Mouse (Mus musculus): ENCODE measurements around the gene Cdh12.
"Not testable (repeated sequence)": the region's sequence is repeated elsewhere in the genome, so short reads cannot be mapped to it uniquely, and the experiment has no call there.

Gene Cdh12

GRCm38 (mm10) chr15:20448861-20449663 is at the start of gene Cdh12:
Gene Cdh12, plus strand, starts transcription at chr15:20449265.
- DNase-seq, result no peak

GRCm38 (mm10) chr15:20403596-20403995 is 45.5 kb upstream of the Cdh12 start:
- no peak for DNase-seq

- no peak for DNase-seq
These were observed 35.7 kb upstream of the Cdh12 start for GRCm38 (mm10) chr15:20413397-20413796.

GRCm38 (mm10) chr15:20436356-20436755 is 12.7 kb upstream of the Cdh12 start:
- DNase-seq, result no peak

- DNase-seq, result no peak
These were observed 1.5 kb downstream of the Cdh12 start for GRCm38 (mm10) chr15:20450558-20450957.

DNA sequence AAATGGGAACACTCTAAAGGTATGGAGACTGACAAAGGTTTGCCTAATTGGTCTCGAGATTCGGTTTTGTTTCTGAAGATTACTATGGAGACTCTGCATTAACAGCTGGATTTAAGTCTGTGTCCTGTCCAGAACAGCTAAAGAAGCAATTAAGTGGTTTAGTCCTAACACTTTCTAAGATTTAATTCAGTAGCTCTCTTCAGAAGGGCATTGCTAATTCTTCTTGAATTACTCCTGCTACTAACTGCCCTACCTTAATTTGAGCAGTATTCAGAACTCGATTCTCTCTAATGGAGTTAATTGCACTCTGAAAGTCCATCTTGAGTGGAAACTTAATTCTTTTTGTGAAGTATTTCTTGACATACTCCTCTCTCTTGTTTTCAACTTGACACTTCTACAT is 9.4 kb downstream of the Cdh12 start:
- DNase-seq, result no peak

DNA sequence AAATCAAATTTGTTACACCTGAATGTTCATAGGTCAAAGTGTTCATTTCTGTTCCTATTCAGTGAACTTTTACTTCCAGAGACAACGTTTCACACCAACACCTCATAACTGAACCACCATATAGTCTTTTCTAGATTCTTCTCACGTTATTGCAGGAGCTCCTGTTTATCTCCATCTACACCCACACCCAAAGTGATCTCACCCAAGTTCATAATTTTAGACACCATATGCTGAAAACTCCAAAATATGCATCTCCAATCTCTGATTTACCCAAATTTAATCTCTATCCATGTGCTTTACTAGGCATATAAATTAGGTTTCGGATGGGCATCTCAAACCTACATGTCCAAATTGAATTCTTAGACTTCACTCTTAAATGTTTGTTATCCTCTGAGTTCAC is 13.4 kb downstream of the Cdh12 start:
- no peak for DNase-seq

DNA sequence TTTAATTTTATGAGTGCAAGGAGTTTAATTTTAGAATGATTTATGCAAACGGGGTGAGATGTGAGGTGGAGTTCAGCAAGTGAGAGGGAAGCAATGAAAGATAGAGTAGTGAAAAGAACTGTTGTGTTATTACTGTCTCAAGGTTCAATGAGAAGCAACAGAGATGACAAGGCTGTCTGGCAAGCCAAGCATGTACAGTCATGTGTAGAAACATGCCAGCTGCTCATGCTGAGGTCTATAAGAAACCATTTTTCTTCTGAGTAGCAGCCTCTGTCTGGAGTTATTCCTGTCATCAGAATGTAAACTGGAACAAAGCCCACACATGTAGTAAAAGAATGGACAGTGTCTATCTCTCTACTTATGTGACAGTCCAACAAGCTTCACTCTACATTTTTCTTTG is 14.5 kb downstream of the Cdh12 start:
- DNase-seq, result no peak

- no peak for DNase-seq
These were observed 101.9 kb downstream of the Cdh12 start for GRCm38 (mm10) chr15:20550979-20551378.

DNA sequence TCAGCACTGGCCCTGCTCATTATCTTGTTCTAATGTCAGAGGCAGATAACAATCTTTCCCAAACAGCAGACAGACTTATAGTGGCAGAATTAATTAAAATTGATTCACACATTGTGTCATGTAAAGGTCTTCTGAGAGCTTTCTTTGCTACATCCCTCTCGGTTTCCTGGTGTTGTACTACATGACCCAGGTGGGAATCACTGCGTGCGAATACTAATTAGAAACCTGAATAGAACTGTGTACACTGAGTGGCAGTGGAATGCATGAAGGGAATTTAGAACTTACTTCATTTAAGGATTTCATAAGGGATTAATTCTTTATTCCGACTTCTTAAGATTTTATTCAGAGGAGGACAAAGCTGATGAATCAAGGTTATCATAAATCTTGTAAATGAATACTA is 121.9 kb downstream of the Cdh12 start:
- DNase-seq, result no peak

- no peak for DNase-seq
These were observed 133.6 kb downstream of the Cdh12 start for GRCm38 (mm10) chr15:20582567-20583075.

DNA sequence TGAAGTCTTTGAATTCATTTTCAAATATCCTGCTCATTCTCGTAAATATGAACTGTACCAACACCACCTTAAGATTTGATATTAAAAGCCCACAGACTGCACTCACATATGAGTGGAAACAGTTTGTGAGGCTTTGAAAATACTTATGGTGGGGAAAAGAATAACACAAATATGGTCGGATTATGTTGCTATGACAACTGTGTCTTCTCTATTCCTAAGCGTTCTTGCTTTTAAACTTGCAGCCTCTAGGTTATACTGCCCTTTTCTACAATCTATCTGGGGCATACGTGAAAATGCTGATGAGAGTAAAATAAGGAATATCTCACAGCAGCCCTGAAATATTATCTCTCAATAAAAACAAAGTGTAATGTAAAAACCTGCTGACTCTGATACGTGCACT is 142.5 kb downstream of the Cdh12 start:
- no peak for DNase-seq

DNA sequence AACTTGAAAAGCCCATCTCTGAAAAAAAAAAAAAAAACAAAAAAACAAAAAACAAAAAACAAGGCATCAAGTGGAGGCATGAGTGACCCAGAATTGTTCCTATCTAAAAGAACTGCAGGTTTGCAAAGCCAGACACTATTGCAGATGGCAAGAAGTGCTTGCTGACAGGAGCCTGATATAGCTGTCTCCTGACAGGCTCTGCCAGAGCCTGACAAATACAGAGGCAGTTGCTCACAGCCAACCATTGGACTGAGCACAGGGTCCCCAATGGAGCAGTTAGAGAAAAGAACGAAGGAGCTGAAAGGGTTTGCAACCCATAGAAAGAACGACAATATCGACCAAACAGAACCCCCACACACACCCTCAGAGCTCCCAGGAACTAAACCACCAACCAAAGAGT is 156.7 kb downstream of the Cdh12 start:
- DNase-seq, result not testable (repeated sequence)

DNA sequence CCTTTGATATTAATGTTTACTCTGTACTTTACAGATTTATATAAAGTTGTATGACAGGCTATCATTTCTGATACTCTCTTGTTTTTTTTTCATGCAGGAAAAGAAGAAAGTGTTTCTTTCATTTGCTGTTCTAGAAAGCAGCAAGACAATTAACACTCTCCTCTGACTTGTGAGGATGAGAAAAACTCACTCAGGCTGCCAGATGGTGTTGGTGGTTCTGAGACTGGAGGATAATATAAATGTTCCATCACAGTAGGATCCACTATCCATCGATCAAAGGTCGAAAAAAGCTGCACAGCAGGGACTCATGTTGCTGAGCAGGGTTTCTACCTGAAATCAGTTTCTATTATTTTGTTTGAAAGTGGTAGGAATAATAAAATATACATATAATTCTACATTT is 185.5 kb downstream of the Cdh12 start:
- no peak for DNase-seq

DNA sequence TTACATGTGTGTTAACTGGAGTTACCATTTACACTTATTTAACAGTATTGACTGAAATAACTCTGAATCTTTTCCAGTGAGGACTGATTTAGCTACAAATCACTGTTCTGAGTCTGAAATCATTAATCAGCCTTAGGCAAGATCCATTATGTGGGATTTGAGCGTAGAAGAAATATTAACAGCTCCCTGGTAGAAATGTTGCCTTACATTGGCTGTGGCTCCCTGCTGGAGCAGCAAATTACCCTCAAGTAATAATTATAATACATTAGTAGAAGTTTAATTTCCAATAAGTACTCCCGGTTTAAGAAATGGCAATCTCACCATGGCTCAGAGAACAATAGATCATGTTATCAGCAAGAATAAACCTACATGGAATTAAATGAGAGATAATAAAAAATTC is 190.1 kb downstream of the Cdh12 start:
- DNase-seq, result no peak

DNA sequence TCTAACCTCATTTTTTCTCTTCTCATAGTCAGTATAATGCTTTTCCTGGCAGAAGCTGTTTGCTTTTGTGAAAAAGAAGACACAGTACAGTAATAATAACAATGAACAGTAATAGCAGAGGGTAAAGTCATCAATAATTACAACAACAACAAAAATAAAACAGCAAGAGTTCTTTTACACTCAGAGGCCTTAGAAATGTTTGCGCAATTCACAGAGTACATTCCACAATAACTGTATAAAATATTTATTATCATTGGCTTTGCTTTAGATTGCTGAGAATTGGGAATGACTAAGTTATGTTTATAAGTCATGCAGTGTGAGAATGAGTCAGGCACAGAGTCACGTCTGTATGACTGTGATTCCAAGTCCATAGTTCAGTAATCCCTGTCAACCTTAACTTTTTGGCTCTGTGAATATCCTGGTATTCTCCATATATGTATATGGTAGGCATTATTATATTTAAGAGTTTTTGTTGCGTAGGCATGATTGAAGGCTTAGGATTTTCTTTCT is 193.9 kb downstream of the Cdh12 start:
- DNase-seq, result no peak

- no peak for DNase-seq
These were observed 211.2 kb downstream of the Cdh12 start for GRCm38 (mm10) chr15:20660221-20660620.

DNA sequence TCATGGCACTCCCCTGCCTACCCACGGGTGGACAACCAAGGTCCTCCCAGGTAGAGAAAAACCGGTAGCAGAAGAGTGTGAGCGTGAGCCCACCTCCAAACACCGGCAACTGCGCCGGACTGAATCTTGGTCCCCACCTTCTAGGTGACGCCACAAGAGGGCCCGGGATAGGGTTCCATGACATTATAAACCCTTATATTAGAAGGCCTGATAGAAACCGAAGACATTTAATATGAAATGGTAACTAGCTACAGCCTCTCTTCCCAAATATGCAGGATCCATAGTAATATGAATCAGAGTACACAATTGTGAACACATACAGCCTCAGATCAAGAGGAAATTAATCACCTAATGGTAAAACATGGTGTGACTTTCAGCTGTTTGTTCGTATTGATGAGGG is 217.6 kb downstream of the Cdh12 start, which contains the start of gene Acot10:
Acot10 (minus strand) TSS at position 101 of the 400 bp plus-strand sequence.
- no peak for DNase-seq

DNA sequence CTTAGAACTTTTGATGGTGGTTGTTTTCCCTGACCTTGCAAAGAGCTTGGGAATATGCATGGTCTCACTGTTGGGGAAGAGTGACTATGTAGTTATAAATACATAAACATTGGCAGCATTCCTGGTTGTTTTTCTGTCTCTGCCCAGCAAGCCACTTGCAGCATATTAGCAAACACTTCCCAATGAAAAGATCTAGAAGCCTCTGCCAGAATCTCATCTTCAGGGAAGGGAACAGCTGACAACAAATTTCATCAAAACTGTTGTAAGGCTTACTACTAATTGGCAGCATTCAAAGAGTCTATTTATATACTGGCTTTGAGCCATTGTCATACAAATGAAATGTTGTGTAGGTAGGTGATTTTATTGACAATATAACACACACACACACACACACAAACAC is 218.3 kb downstream of the Cdh12 start:
- DNase-seq, result no peak

GRCm38 (mm10) chr15:20667989-20668388 is 218.9 kb downstream of the Cdh12 start:
- no peak for DNase-seq

DNA sequence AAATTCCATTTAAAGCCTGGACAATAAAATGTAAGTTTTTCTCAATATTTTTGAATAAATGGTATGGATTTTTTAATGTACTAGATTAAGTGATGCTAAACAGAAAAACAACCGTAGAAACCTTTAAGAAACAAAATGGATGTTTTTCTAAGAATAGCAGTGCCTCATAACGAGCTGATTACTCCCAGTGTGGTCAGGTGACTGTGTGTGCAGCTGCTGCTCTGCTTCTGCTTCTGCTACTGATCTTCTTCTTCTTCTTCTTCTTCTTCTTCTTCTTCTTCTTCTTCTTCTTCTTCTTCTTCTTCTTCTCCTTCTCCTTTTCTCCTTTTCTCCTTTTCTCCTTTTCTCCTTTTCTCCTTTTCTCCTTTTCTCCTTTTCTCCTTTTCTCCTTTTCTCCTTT is 220.4 kb downstream of the Cdh12 start:
- not testable (repeated sequence) for DNase-seq

GRCm38 (mm10) chr15:20682719-20683118 is 233.7 kb downstream of the Cdh12 start:
- DNase-seq, result no peak

DNA sequence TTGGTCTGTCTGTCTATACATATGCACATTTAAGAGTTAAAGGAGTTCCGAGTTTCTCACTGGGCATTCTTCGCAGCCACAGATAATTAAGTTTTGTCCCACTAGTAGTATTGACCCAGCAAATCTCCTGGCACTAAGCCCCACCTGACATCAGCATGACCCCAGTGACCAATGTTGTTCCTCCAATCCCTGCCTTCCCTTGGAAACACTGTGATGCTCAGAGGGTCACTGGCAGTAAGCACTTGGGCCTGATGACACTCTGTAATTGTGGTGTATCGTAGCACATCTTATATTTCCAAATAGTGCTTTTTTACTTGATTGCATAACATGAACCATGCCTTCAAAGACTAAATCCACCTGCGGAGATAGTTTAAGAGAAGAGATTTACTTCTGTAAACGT is 235.1 kb downstream of the Cdh12 start:
- DNase-seq, result no peak

GRCm38 (mm10) chr15:20696229-20696628 is 247.2 kb downstream of the Cdh12 start:
- DNase-seq, result no peak

- DNase-seq, result no peak
These were observed 262.8 kb downstream of the Cdh12 start for GRCm38 (mm10) chr15:20711859-20712258.

Data from lung, postnatal 14 days (tissue).